Mouse (Mus musculus) ES-E14 (cell line): Measurements from ENCODE around the gene Dnm1. TPM values are rescaled to one million over a fixed set of nuclear protein-coding genes. Genes with fewer than 3 reads are reported as not detected.
"Not testable (repeated sequence)": the region's sequence is repeated elsewhere in the genome, so short reads cannot be mapped to it uniquely, and the experiment has no call there.

Experiments
- DNase-seq: peaks from one replicate; pipeline ENCODE4 v3.0.0-alpha.2; 2013; ENCODE audit warnings: low read depth, low spot score
- H3K27ac ChIP-seq: 2 replicates; pipeline ENCODE4 v1.5.1; 2012; ENCODE audit warnings: low read depth, mild to moderate bottlenecking, low read length, moderate library complexity, mixed read lengths; ENCODE audit not compliant: poor library complexity, insufficient read depth, severe bottlenecking
- H3K36me3 ChIP-seq: 2 replicates; pipeline ENCODE4 v1.6.1; 2012; ENCODE audit warnings: mild to moderate bottlenecking, low read length, moderate library complexity, mixed read lengths; ENCODE audit not compliant: control insufficient read depth, poor library complexity, insufficient read depth, severe bottlenecking
- H3K4me1 ChIP-seq, 2 experiments: fragments of 150-350 bp in 1 of 2; sonication (generic) in 1 of 2; 2 replicates each; pipeline ENCODE4 v1.6.1; 2012; ENCODE audit warnings: low read length in 2 of 2, mild to moderate bottlenecking in 1 of 2, mixed read lengths in 1 of 2; ENCODE audit not compliant: control insufficient read depth in 2 of 2, insufficient read depth in 2 of 2, poor library complexity in 1 of 2
- H3K4me3 ChIP-seq, 2 experiments: fragments of 150-350 bp in 1 of 2; sonication (generic) in 1 of 2; 2 replicates each; pipeline ENCODE4 v1.5.1; 2012; ENCODE audit warnings: low read length in 2 of 2, low read depth in 1 of 2, mild to moderate bottlenecking in 1 of 2, mixed read lengths in 1 of 2; ENCODE audit not compliant: insufficient read depth in 1 of 2, poor library complexity in 1 of 2, severe bottlenecking in 1 of 2
- H3K9ac ChIP-seq: 2 replicates; pipeline ENCODE4 v1.6.1; 2012; ENCODE audit warnings: low read depth, mild to moderate bottlenecking, low read length, mixed read lengths; ENCODE audit not compliant: poor library complexity, insufficient read depth, severe bottlenecking
- H3K9me3 ChIP-seq: fragments of 150-350 bp; sonication (generic); 2 replicates; pipeline ENCODE4 v1.6.1; 2012; ENCODE audit warnings: low read depth, mild to moderate bottlenecking, low read length; ENCODE audit not compliant: control insufficient read depth, insufficient read depth
- CHD2 ChIP-seq: IDR thresholded peaks from 2 replicates; pipeline ENCODE4 v1.6.1; 2014; ENCODE audit warnings: mild to moderate bottlenecking, low read depth, low read length, inconsistent platforms
- HCFC1 ChIP-seq: IDR thresholded peaks from 2 replicates; pipeline ENCODE4 v1.6.1; 2012; ENCODE audit warnings: low read length, inconsistent platforms, borderline replicate concordance; ENCODE audit not compliant: insufficient read depth
- MAFK ChIP-seq: IDR thresholded peaks from 2 replicates; pipeline ENCODE4 v1.6.1; 2014; ENCODE audit warnings: mild to moderate bottlenecking, low read depth, low read length, inconsistent platforms; ENCODE audit not compliant: insufficient read depth
- ZC3H11A ChIP-seq: IDR thresholded peaks from 2 replicates; pipeline ENCODE4 v1.6.1; 2012; ENCODE audit warnings: low read depth, mild to moderate bottlenecking, inconsistent platforms, low read length, borderline replicate concordance
- ZNF384 ChIP-seq: IDR thresholded peaks from 2 replicates; pipeline ENCODE4 v1.6.1; 2012; ENCODE audit warnings: low read depth, low read length, inconsistent platforms
- in situ Hi-C, 2 experiments: fragments of 600-800 bp; cut with MboI; formaldehyde crosslinking; loops; one replicate each; pipeline ENCODE4 v1.15.1; 2025; ENCODE audit warnings: low sequenced_read_pairs in 2 of 2, inconsistent platforms in 1 of 2; ENCODE audit not compliant: unreplicated experiment in 2 of 2
- total RNA-seq: library from RNA; depleted of rRNA; stranded (reverse); fragments of 300-350 nt; gene quantifications from 2 replicates; pipeline ENCODE4 v1.2.3, GENCODE M21; 2012

The Dnm1 gene
- total RNA-seq, 1 experiment, result 1.5 TPM

GRCm38 (mm10) chr2:32364121-32364520, 11.0 kb upstream of the Dnm1 start:
- H3K36me3 ChIP-seq, result peaks cover 2% of the 10 kb centered on the region; the same call in 1 of the 2 replicates
- no peak for TF ChIP-seq ZNF384
- no peak for TF ChIP-seq MAFK
- peaks cover 0 to 2% of the 10 kb centered on the region in 2 experiments; a peak in 1 of 4 replicates for H3K4me1 ChIP-seq
- no peaks in the 10 kb centered on the region for H3K9me3 ChIP-seq
- no peak overlapping the region for H3K9ac ChIP-seq
- no peak overlapping the region for H3K4me3 ChIP-seq
- in situ Hi-C loops, result no loop called here
- DNase-seq, result no peak
- no peak overlapping the region for H3K27ac ChIP-seq

GRCm38 (mm10) chr2:32363376-32364106, 10.4 kb upstream of the Dnm1 start:
- Histone ChIP-seq H3K9ac (peak overlapping the region; percentile 56), H3K4me1 (peaks cover 0 to 2% of the 10 kb centered on the region in 2 experiments; a peak in 1 of 4 replicates), H3K36me3 (peaks cover 2% of the 10 kb centered on the region; the same call in 1 of the 2 replicates), H3K9me3 (no peaks in the 10 kb centered on the region), H3K4me3 (peak overlapping the region; percentile 67 to 79), H3K27ac (no peak overlapping the region)
- 0 out of 2 replicates have a peak, but pooled peaks have one; percentile 2 for TF ChIP-seq HCFC1
- no peak for TF ChIP-seq ZC3H11A
- no peak for TF ChIP-seq ZNF384
- no peak for TF ChIP-seq MAFK
- TF ChIP-seq CHD2, result no peak
- DNase-seq, result no peak
- in situ Hi-C loops, result no loop called here

GRCm38 (mm10) chr2:32362817-32363340, 9.7 kb upstream of the Dnm1 start:
- Histone ChIP-seq H3K36me3 (peaks cover 2% of the 10 kb centered on the region; the same call in 1 of the 2 replicates), H3K9ac (peak overlapping the region; percentile 56), H3K27ac (no peak overlapping the region), H3K4me3 (peak overlapping the region; percentile 67 to 79), H3K9me3 (no peaks in the 10 kb centered on the region), H3K4me1 (peaks cover 0 to 2% of the 10 kb centered on the region in 2 experiments; a peak in 1 of 4 replicates)
- TF ChIP-seq ZC3H11A (no peak), MAFK (no peak), HCFC1 (0 out of 2 replicates have a peak, but pooled peaks have one; percentile 17), ZNF384 (no peak)
- in situ Hi-C loops, result no loop called here
- DNase-seq, result peak; percentile 47

GRCm38 (mm10) chr2:32362274-32362673, 9.1 kb upstream of the Dnm1 start:
- H3K4me1 ChIP-seq, H3K27ac ChIP-seq, in situ Hi-C loops, H3K36me3 ChIP-seq, DNase-seq, H3K9me3 ChIP-seq: not testable (repeated sequence)
- Histone ChIP-seq H3K4me3 (peak overlapping the region; percentile 67 to 79), H3K9ac (peak overlapping the region; percentile 56; the same call in 1 of the 2 replicates)
- TF ChIP-seq ZNF384, result peak; percentile 90

- Histone ChIP-seq H3K4me1 (peaks cover 0 to 2% of the 10 kb centered on the region in 2 experiments; a peak in 1 of 4 replicates), H3K4me3 (peak overlapping the region; percentile 61 to 79), H3K27ac (no peak overlapping the region), H3K9ac (peak overlapping the region; percentile 82), H3K9me3 (no peaks in the 10 kb centered on the region), H3K36me3 (no peaks in the 10 kb centered on the region)
- no peak for TF ChIP-seq ZNF384
- 0 out of 2 replicates have a peak, but pooled peaks have one; percentile 34 for TF ChIP-seq HCFC1
- DNase-seq, result no peak
- in situ Hi-C loops, result no loop called here
Measured at GRCm38 (mm10) chr2:32361437-32361836, 8.3 kb upstream of the Dnm1 start.
